Mouse (Mus musculus): ENCODE results near the gene Gdnf.

Gdnf gene

DNA sequence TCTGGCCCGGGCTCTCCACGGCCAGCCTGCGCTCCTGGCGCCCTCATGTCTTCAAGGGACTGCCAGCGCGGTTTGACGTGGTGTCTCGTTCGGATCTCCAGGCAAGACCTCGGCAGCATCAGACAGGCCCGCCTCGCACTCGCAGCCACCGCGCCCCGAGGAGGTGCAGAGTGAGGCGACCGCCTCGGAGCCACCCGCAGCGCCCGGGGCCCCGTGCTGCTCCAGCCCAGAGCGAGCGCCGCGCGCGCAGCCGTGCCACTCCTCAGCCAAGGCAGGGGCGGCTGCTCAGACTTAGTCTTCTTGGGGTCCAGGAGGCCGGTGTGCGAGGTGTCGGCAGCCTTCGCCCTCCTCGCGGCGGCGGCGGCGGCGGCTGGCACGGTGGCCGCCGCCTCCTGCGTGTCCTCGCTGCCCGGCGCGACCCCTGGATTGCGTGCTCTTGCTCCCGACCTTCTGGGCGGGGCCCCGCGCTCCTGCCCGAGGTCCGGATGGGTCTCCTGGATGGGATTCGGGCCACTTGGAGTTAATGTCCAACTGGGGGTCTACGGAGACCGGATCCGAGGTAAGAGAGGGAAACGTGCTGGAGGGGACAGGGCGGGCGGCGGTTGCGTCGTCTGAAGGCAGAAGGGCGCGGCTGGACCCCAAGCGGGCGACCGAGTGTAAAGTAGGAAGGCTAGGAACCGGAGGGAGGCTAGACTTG lies at the start of gene Gdnf:
Gene Gdnf, plus strand, starts transcription at position 291 of the 697 bp plus-strand sequence.
- DNase-seq, result no peak

DNA sequence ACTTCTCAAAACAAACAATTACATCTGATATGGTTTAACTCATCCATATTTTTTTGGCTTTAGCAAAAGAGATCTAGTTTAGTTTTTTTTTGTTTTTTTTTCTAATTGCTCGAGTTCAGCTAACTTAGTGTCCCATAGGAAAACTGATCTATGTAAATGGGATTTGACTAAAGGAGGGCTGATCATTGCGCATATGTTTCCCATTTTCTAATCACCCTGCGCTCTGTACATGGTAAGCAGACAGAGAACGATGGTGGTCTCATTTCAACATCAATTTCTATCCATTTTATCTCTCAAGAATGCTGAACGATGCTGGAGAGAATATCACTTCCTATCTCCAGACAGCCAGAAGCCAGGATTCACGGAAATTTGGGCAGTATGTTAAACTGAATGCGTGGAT lies 43.5 kb upstream of the Gdnf start:
- no peak for DNase-seq

DNA sequence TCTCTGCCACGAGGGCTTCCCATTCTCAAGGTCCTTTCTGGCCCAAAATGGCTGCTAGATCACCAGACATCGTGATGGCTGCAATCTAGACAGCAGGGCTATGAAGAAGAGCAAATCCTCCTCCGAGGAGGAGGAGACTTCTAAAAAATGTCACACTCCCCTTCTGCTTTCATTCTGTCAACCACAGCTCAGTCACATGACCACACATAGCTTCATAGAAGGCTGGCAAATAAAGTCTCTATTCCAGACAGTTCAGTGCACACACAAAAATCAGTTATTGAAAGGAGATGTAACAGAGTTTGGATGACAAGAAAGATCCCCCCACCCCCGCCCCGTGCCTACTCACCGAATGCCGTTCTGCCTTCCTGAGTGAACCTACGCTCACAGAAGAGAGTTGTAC lies 37.7 kb upstream of the Gdnf start:
- DNase-seq, result no peak

DNA sequence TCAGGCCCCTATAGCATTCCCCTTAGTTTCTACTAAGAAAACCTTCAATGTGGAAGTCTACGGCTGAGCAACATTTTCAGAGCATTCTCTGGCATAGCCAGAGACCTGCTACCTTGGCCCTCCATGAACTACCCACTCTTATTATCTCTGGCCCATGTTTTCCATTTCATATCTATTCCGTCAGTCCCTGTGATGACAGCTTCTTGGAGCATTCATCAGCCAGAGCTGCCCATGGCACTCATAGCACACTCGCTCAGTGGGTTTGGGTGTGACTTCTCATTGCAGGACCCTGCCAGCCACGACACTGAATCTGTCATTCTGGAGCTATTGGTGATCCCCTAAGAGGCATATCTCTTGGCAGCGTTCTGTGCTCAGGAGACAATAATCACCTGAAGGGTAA lies 29.1 kb upstream of the Gdnf start:
- no peak for DNase-seq

DNA sequence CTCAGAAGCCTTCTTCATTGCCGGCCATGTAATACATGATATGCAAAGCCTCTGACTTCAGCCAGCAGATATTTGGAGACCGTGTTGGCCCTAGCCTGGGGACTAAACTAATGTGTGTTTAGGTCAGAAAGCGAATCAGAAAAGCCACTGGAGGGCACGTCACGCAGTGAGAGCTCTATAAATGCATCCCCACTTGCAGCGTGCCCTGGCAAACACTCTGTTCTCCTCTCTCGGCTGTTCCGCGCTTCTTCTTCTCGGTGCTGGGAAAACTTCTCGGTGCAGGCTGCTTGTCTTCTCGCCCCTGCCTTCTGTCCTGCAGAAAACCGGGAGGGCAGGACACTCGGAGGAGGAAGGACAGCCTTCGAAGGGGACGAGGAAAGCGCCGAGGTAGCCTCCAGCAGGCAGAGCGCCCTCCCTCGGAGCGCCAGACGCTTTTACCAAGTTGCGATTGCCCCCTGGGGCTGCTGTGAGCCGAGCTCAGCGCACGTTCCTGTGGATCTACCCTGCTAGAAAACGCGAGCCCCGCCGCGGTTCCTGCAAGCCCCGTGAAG lies 730 bp upstream of the Gdnf start:
- DNase-seq, result no peak

DNA sequence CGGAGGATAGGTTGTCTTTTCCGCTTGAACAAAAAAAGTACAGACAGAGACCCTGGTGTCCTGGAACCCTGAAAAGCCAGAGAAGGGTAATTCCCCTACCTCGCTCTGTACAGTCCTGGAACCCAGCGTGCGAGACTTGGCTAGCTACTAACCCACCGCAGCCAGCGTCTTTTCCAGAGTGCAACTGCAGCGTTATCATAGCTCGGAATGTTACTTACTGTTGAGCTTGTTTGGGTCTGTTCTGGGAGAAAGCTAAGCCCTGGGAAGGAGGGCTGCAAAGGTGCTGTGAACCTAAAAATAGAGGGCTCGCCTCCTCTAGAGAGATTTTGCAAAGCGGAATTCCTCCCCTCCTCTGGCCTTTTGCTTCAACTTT lies 593 bp downstream of the Gdnf start:
- no peak for DNase-seq

DNA sequence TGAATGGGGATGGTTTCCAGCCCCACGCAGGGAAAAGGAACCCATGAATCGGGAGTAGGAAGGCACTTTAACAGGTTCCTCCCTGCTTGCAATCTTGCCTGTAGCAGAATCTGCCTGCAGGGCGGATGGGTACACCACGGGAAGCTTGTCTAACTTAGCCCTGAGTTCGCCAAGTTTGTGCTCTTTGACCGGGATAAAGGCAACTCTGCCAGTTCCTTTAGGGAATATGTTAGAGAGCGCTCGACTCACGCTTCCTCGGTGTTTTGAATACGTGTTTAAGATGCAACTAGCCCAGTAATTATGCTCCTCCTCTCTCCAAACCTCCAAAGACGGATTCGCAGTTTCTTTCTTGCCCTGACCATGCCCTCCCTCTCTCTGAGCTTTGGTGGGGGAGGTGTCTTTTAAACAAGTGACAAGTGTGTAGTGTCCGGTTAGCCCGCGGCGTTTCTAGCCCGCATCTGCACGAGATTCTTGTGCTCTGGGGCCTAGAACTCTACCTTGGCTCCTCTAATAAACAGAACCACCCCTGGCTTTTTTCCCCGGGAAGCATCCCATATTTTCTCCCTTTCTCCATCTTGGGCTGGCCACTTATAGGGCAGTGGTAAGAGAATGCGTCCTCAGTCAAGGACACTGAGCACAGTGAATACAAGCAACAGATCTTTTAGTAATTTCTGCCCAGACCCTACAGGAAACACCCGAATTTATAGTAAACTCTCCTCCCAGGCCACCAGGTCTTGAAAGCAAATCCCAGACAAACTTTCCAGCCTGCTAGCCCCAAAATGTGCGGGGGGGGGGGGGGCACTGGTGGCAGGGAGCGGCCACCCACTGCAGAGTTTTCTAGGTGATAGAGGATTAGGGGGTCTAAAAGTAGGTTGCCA lies 1.4 kb downstream of the Gdnf start:
- no peak for DNase-seq

DNA sequence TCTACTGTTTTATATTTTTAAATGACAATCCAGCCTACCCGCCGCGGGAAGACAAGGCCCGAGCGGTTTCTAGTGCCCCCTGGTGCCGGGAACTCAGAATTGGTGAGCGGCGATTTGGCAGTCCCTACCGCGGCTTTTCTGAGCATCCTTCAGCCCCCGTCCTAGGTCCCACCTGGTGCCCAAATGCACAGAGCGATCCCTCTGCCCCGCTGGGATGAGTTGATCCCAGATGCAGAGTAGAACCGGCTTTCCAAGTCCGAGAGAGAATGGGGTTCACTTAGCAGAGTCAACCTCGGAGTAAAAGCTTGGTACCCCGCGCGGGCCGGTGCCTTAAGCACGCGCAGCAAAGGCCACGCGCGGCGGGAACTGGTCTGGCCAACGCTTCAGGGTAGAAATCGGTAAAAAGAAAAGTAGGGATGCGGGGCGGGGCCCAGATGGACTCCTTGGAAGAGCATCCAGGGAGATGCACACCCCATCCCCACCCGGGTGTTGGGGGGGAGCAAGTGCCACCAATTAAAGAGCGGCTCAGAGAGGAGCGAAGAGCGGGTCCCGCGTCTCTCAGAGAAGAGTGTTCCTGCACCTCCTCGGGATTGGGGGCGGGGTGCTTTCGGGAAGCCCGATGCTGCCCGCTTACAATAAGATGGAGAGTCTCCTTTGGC lies 2.4 kb downstream of the Gdnf start:
- peak; percentile 52 for DNase-seq

DNA sequence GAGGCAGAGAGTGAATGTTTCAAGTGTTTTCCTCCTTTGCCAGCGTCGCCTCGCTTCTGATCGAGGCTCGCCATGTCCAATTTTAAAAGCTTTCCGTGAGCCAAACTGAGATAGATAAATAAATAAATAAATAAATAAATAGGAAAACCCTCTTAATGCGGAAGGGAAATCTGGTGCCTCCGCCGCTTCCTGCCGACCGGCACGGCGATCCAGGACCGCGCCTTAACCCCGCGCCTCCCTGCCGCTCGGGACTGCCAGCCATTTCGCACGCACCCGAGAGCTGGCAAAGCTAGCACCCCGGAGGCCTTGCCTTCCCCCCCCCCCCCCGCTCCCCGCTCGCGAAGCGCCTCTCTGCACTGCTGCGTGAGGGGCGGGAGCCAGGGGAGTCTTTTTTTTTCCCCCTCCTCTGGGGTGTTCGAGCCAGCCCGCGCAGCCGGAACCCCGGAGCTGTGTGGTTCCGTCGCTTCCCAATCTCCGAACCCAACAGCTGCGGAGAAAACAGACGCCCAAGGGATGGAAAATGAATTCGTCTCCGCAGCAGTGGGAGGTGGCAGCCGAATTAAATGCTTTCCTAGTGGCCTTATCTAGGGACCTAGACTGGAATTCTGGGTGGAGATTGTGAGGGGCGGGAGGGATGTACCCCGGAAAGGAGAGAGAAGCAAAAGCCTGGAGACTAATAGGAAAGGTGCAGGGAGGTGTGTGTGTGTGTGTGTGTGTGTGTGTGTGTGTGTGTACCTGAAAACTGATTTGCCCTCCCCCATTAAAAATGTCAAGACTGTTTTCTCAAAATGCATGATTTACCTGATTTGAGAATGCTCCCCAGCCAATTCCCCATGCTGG lies 3.1 kb downstream of the Gdnf start:
- no peak for DNase-seq

DNA sequence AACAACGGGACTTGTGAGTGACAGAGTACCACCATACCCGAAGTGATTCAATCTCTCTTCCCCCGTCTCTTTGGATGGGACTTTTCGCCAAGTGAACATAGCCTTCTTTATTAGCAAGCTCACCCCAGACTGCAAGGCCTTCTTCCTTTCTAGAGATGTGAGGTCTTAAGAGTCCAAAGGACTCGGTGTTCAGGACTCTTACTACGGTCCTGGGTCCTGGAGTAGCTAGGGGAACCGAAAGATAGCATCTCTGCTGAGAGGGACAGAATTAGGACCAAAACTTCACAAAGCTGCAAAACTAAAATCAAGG lies 3.7 kb downstream of the Gdnf start:
- no peak for DNase-seq

DNA sequence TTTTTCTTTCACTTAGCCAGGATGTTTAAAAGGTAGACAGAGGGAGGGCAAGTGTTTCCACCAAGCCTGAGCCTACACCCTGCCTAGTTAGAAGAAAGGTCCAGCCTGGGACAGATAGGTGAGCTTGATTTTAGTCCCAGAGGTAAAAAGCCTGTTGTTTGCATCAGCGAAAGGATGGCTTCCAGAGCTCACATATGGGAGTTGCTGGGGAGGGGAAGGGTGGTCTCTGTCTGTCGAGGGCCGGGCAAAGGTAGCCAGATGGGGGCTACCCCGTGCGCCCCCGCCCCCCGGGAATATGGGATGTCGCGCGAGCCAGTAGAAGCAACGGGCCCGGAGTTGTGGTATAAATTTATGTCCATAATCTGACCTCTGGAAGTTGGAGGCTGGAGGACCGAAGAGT lies 4.3 kb downstream of the Gdnf start:
- DNase-seq, result no peak

DNA sequence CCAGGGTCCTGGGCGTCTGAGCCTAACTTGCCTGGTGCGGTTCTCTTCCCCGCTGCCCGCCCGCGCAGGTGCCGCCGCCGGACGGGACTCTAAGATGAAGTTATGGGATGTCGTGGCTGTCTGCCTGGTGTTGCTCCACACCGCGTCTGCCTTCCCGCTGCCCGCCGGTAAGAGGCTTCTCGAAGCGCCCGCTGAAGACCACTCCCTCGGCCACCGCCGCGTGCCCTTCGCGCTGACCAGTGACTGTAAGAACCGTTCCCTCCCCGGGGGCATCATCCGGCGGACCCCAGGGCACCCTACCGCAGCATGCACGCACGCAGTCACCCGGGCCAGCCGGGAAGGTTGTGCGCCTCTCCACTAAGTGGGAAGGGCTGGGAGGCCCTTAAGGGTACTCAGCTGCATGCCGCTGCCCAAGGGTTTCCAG lies 4.9 kb downstream of the Gdnf start:
- DNase-seq, result no peak

DNA sequence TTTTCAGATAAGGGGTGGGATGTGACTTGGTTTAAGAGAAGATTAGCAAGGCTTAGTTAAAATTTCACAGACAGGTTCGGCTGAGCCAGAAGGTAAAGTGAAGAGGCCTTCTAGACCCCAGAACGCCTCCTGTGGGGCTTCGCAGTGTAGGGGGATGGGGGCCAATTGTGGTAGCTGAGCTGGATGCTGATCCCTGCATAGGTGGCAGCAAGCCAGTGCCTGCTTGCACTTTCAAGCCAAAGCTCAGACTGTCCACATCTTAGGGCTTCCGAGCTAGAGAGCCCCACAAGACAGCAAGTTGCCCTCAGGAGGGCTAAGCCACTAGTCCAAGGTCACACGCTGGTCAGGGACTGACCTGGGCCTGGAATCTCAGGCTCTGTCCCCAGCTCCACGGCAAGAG lies 13.2 kb downstream of the Gdnf start:
- no peak for DNase-seq

DNA sequence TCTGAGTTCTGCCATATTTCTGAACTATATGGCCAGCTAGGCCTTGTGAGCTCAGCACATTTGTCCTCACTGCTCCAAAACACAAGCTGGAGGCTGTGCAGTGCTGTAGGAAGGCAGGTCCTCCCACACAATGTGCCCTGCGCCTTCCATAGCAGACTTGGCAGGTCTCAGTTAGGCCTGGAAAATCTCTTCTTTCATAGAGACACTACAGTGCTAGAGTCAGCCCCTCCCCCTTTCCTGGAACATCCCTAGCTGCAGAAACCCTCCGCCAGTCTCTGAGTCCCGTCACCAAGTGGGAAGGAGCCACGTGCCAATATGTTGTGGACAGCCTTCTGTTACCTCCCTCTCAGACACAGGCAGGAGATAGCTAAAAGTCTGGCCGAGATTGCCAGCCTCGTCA lies 14.9 kb downstream of the Gdnf start:
- no peak for DNase-seq

DNA sequence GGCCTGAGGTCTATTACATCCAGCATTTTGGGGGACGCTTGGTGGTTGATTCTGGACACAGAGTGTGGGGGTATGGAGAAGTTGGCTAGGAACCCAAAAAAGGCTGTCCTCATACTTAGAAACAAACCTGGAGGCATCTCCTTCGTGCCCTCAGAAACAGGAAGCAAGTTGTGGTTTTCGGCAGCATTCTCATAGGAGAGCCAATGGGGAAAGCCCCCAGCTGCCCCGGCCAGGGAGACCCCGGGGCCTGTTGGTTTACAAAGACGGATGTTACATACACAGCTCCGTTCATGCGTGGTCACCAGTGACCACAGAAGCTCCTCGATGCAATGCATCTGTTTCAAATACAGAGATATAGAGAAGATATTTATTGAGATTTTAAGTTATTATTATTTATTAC lies 24.8 kb downstream of the Gdnf start:
- DNase-seq, result no peak

DNA sequence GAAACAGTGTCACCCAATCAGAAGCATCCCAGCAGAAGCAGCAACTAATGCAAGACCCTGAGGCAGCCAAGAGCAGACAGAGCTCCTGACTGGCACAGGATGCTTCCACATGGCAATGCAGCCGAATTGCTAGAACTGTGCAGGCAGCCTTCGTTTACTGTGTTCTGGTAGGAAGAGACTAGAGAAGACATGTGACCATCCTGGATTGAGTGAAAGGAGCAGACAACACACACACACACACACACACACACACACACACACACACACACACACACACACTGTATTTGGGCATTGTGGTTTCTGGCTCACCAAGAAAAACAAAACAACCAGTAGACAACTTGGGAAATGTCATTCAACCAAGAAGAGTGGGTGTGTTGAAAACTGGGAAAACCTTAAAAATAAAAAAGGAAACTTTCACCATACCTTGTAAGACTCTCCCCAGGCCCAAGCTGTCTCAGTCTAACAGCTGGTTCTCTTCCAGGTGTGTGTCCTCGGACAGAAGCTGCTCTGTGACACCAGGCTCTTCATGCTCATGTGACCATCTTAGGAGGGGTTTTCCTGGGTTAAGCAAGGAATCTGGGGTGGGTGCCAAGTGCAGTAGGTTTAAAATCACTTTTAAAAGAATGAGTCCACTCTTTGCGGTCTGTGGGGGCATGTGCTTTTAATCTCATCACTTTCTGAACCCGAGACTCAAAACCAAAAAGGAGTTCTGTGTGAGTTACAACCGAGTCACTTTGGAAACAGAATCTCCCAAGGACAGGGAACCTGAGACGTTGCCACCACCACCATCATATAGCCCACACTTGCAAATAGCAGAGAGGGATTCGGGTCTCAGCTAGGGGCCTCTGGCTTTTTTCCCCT lies 27.6 kb downstream of the Gdnf start:
- DNase-seq, result no peak

DNA sequence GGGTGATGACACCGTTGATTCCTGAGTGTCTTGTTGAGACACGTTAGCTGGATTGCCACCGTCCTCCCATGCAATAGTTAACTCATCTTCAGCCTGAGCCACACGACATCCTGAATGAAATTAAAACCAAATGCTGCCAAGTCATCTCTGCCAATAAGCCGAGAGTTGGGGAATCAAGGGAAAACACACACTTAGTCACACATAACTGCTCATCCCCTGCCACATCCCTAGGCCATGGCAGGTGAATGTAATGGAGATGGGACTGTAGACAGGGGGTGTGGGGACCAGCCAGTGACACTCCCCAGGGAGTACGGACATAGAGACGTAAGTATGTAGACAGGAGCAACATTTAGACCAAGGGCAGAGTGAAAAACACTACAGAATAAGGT lies 28.3 kb downstream of the Gdnf start:
- DNase-seq, result no peak

DNA sequence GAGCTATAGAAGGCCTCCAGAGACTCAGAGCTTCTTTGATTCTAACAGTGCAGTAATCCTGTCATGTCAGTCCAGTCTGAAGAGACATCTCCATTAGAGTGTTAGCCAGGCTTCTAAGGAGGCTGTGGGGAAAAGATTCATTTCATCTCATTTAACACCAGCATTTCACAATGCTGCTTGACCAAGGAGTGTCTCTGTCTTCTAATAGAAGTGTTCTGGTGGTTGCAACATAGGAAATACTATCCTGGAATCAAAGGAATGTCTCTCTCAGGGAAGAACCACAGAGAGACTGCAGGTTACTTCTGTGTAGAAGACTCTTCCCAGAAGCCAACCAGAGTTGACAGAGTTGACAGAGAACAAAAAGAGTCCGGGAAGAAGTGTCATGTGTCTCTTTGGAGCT lies 31.0 kb downstream of the Gdnf start:
- no peak for DNase-seq

DNA sequence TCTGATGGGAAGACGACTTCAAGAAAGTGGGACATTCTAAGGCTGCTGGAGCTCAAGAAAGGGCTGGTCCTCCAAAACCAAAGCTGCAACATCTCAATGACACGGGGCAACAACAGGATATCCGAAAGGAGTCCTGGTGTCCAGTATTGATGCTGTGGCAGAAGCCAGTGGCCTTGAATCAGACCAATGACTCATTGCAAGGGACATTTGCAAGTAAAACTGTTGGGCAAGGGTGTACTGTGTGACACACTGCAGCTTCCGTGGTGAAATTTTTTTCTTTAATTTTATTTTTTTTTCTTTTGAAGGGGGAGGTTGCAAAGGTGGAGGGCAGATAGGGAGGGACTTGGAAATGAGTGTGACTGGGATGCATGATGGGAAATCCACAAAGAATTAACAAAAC lies 31.8 kb downstream of the Gdnf start:
- no peak for DNase-seq

DNA sequence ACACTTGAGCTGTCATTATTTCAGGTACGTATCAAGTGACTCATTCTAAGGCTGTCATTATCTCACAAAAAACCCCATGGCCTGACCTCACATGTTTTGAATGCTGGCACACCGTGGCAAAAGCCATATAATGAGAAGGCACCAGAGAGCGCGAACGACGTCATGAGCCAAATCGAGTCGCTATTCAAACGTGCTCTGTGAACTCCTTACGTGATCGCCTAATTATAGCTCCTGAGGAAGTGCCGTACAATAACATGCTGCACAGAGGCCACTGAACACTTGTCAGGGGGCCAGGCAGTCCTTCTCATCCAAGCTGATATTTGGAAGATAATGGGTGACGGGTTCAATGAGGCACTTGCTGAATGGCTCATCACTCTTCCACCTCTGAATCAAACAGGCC lies 46.8 kb downstream of the Gdnf start:
- DNase-seq, result no peak

DNA sequence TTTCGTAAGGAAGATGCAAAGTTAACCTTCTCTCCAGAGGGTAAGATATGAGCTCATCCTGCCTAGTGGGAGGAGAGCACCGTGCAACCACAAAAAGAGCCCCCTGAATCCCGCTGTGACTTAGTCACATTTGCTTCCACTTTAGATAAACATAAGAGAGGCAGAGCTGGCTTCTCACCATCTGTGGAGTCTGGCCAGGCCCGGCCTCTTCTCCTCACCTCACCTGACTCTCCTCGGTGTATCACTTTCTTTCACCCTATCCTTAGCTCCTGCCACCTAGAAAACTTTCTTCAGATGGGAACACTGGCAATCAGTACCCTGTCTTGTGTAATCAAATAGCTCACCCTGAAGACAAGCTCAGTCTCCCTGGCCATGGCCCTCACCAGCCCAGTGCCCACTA lies 48.2 kb downstream of the Gdnf start:
- DNase-seq, result no peak

DNA sequence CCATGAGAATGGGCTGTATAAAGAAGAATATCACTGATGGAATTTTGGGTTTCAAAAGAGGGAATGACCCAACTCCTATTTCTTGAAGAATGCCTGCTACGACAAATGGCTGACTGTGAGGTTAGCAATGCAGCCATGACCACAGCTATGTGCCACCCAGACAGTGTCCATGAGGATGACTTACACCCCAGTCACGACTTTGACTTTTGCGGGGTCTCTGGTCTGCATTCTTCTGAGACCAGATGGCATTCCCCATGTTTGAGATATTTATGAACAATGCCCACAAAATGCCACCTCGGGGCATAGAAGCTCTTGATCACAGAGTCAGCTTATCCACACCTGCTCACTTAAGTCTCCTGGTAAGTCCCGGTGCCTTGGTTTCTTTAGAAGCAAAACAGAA lies 52.2 kb downstream of the Gdnf start:
- DNase-seq, result no peak
